Mouse (Mus musculus) embryo, embryonic 10 days (tissue): ENCODE data around the gene Hmgb1.
"Not testable (repeated sequence)": the region's sequence is repeated elsewhere in the genome, so short reads cannot be mapped to it uniquely, and the experiment has no call there.

ENCODE experiments used
- DNase-seq: peaks from one replicate; pipeline ENCODE4 v3.0.0-alpha.2; 2015; ENCODE audit warnings: low spot score

Hmgb1 gene

DNA sequence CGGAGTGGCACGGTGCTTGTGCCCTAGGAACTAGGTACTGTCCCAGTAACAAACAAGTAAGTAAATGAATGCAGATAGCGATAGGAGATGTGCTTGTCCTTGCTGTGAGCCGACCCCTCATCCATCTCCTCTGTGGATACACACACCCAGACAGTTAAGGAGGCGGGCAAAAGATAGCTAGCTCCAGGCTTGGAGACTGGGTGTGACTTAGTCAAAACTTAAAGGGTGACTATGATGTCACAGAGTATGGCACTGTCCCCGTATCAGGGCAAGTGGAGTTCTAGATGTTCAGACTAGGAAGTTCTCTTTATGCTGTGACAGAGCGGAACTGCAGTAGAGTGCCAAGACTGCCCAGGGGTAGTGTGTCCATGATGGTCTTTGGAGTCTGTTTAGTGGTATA, 37.6 kb downstream of the Hmgb1 start:
- no peak for DNase-seq

DNA sequence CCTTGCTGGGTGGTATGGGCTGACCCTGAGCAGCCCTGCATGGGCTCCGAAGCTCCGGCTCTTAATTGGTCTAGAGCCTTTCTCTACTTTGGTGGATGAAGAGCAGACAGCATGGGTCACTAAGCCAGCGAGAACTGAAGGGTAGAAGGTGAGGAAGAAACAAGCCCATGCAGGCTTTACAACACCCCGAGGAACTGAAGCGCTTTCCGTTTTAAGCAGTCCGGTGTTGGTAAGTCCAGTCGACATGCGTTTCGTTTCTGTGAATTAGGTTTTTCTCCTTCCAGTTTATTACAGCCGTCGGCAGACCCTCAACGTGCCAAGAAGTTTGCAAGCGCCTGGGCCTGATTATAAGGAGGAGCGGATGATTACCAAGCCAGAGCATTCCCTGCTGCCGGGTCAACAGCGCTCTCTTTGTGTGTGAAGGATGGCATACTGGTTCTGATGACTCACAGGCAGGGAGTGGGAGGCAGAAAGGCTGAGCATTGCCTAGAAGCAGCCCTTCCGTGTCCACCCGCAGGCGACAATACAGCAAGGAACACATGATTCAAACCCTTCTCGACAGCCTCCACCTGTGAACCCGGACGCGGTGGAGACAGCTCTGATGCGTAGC, 40.4 kb downstream of the Hmgb1 start:
- DNase-seq = peak; percentile 14

DNA sequence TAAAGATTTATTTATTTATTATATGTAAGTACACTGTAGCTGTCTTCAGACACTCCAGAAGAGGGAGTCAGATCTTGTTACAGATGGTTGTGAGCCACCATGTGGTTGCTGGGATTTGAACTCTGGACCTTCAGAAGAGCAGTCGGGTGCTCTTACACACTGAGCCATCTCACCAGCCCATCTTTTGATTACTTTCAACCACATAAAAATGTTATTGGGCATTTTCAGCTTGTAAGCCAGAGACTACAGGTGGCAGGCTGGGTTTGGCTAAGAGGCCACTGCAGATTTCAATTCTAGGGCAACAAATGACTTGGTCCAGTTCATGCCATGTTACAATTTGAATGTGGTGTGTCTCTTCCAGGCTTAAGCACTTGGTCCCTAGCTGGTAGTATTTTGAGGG, 43.1 kb downstream of the Hmgb1 start:
- not testable (repeated sequence) for DNase-seq

DNA sequence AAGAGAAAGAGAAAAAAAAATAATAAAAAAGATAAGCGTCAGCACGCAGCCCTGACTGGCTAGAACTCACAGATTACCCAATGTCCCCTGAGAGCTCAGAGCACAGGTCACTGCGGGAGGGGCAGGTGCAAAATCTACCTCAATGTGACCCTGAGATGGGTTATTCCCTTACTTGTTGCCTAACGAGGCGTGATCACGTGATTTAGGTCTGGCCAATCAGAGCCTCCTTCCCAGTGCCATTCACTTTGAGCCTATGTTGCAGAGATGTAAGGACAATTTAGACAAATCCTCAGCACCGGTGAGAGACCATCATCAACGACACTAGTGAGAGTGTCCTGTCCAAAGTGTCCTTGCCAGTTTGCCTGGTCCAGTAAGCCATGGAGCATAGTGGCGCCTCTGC, 44.0 kb downstream of the Hmgb1 start:
- DNase-seq = peak; percentile 21

DNA sequence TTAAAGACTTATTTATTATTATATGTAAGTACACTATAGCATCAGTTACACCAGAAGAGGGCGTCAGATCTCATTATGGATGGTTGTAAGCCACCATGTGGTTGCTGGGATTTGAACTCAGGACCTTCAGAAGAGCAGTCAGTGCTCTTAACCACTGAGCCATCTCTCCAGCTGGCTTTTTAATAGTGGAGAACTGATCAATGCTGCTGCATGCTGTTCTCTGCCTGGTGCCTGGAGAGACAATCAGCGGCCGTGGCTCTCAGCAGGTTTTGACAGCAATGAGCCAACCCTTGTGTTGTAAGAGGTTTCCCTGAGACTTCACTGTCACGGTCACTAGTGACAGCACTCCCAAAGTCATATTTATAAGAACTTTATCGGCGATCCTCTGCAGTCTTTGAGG, 46.2 kb downstream of the Hmgb1 start:
- not testable (repeated sequence) for DNase-seq

DNA sequence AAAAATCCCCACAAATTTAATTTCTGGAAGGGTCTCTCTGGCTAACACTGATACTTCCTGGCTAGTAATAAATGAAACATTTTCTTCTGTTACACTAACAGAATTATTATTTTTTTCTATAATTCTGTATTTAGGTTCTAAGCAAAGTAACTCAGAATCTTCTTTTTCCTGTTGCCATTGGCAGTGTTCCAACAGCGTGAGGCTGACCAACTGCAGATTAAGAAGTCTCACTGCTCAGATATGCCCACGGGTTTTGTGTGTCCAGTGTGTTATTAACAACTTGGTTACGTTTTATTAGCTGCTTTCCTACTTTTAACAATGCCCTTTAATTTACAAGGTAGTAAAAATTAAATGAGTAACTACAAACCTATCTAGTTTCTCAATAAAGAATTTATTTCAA, 46.8 kb downstream of the Hmgb1 start:
- no peak for DNase-seq

DNA sequence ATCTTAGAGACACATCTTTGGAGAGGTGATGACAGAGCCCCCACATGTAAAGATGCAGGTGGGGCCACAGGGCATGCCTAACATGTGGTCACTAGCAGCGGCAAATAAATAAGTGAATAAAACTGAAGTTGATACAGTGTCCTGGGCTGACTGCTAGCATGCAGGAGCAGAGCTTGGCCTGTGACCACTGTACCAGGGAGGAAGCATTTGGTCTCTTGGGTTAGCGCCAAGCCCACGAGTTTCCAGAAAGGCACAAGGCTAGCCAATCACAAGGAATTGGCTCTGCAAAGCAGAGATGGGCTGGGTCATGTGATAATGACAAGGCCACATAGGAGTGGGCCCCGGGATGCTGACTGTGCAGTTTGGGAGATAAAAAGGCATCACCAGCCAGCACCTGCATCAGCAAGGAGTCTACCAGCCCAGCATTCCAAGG, 47.3 kb downstream of the Hmgb1 start:
- DNase-seq = no peak

DNA sequence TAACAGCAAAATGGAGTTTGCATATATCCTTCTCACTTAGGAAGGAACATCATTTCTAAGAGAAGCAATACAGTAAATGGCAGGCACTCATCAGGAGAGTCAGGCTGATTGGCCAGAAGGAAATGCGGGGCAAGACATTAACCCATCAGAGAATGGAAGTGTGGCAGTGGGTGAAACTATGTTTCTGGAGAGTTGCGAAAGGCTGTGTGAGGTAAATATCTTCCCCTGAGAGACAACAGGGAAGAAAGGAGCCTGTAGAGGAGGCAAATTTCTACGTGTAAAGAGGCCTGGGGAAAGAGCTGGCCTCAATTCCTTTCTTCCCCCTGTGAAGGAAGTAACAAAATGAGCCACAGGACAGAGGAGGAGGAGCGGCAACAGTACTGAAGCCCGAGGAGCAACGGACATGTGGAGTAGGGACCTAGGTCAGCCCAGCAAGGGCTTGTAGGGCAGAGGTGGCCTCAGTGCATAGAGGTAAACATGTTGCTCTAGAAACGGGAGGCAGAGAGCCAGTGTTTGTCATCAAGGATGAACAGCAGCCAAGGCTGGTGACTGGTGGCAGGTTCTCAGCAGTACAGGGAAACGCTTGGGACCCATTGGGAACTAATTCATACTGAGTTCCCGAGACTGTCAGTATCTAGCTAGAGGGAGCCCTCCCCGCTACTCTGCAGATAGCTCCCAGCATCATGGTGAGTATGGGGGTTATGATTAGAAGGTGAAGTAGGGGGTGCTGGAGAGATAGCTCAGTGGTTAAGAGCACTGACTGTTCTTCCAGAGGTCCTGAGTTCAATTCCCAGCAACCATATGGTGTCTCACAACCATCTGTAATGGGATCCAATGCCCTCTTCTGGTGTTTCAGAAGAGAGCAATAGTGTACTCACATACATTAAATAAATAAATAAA, 48.6 kb downstream of the Hmgb1 start:
- no peak for DNase-seq

DNA sequence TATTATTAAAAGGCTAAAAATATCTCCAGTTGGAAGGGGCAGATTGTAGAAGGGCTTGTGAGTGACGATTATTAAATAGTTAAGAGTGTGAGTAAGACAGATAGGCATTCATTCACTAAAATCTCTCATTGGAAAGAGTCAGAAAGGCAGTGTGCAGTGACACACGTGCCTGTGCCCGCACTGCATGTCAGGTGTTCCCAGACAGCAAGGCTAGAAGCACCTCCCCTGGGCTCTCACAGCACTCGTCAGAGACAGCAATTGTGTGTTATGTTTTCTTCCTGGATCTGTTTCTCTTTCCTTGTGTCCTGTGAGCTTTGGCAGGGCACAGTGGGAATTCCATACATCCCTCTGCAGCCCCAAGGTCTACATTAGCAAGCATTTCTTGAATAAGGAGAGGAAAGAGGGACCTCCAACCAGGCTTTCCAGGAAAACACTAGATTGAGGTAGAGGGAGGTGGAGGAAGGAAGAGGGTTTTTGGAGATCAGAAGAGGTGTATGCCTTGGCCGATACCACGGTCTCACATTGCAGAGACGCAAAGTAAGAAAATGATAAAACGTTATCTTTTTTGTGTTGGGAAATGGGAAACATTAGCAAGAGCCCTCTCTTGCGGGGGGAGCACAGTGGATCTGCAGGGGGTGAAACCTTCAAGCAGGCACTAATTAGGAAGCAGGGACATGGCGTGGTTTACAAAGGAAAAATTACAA, 49.4 kb downstream of the Hmgb1 start:
- no peak for DNase-seq

DNA sequence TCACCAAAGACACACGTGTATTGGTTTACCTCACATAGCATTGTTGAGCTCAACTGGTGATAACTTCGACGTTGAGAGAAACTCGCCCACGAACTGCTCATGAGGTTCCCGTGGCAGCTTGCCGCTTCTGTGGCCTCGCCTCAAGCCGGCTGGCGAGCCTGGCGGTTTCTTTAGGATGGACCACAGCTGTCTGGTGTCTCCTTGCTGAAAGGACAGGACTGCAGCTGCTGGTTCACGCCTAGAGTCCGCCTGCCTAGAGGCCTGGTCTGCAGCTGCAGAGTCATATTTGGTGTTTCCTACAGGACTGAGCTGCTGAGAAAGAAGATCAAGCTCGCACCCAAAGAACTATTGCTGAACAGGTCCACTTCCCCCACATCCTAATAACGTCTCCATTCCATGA, 55.8 kb downstream of the Hmgb1 start:
- DNase-seq = no peak

DNA sequence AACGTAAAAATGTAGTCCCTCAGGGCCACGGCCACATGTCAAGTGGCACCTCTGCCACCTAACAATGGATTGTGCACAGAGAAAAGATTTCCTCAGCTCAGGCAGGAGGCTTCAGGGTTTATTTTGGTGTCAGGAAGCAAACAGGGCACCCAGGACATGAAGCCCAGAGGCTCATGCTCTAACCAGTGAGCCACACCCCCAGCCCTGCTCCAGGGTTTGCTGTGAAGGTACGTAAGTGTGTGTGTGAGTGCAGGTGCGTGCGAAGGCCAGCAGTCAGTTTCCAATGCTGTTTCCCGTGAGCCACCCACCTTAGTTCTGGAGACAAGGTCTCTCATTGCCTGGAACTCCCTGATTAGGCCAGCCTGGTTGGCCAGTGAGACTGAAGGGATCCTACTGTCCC, 60.5 kb downstream of the Hmgb1 start:
- no peak for DNase-seq

DNA sequence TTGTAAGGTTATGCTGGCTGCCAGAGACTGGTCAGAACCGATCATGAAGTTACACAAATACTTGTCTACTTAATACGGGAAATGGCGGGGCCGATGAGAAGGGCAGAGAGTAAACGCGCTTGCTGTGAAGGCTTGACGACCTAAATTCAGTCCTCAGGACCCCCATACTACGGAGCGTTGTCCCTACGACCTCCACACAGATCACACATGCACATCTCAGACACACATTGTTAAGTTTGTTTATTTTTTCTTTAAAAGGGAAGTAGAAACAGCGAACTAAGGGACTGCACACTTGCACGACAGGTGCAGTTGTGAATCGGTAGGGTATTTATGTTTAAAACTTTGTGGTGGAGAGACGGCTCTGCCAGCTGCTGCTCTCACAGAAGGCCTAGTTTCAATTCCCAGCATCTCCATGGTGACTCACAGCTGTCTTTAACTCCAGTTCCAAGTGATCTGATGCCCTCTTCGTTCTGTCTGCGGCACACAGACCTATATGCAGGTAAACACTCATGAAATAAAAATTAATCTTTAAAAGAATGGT, 64.9 kb downstream of the Hmgb1 start:
- DNase-seq = no peak

DNA sequence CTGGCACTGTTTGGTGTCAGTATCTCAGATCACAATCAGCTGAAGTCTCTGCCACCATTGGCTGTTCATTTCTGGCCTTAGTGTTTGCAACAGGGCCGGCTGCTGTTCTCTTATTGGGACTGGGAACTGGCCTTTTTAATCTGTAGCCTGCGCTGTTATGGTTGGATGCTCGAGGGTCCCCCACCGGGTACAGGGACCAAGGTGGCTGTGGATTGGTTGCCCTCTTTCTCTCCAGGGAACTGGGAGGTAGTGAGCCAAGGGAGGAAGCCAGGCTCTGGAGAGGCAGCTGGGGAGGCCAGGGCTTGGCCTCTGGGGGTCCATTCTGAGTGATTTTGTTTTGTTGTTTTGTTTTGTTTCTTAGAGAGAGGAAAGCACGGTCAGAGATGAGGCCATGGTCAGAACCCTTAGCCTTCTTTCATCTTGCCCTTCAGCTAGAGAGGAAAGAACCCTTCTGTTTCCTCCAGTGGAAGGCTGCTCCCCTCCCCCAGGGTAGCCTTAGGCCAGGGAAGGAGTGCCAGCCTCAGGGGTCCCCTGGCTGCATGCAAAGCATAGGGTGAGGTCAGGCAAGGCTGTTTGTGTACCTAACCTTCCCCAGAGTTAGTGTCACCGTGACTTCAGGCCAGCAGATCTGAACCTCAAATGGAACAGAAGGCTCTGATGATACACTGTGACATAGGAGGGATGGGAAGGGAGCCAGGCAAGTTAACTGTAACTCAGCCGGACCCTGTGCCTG, 66.3 kb downstream of the Hmgb1 start:
- DNase-seq = peak; percentile 26

DNA sequence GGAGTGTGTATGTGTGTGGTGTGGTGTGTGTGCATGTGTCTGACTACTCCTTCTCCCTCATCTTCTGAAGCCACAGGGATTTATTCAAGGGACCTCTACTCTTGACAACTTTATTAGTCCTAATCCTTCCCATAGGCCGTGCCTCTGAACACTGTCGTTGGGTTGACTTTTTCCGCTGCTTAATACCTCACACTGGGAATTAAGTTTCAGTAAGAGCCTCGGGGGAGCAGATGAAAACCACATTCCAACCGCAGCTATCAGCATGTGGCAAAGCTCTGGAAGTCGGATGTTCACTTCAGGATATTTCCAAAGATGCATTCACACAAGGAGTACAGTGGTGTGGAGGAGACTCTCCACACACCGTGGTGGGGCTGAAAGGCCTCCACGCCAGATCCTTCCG, 69.7 kb downstream of the Hmgb1 start:
- DNase-seq = no peak

DNA sequence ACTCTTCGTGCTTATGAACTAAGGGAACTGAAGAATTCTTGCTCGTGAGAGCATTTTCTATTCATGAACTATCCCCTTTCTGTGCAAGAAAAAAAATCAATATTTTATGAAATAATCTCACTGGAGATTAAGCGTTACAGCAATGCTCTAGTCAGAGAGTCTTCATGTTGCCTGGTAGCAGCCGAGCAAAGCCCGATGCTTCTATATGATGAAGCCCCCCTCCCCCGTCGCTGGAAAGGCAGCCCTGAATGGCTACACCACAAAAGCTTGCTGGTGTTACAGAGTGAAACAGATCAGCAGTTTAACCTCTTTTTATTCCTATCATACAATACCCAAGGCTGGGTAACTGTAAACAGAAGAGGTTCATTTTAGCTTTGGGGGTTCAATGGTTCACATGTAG, 70.3 kb downstream of the Hmgb1 start:
- DNase-seq = no peak

DNA sequence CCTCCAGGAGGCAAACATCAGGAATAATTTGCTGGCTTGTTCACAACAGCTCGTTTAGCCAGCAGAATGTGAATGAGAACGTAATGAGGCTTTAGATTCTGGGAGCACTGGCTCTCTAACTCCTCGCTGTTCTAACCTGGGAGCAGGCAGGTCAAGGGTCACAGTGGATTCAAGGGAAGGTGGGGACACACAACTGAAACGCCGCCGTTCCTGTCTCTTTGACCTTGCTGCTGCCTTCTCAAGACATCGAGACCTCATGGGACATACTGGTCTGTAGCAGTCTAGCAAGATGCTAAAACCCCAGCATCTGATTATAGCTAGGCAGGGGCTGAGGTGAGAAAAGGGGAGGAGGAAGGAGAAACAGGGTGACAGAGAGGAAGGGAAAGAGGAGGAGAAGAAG, 70.8 kb downstream of the Hmgb1 start:
- no peak for DNase-seq

DNA sequence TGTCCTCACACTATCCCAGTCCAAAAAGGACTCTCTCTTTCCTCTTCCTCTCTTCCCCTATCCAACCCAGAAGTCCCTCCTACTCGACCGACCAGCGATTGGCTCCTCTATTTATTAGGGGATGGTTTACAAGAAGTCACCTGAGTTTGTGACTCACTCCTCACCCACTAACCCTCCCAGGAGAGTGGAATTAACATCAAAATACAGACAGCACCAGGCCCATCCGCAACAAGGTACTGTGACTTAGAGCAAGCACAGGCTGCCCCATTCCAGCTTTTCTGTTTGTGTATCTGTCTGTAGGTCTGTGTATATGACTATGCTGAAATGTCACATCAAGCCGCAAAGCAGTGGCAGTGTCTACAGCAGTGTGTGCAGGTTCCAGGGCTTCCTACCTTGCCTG, 71.7 kb downstream of the Hmgb1 start:
- no peak for DNase-seq

DNA sequence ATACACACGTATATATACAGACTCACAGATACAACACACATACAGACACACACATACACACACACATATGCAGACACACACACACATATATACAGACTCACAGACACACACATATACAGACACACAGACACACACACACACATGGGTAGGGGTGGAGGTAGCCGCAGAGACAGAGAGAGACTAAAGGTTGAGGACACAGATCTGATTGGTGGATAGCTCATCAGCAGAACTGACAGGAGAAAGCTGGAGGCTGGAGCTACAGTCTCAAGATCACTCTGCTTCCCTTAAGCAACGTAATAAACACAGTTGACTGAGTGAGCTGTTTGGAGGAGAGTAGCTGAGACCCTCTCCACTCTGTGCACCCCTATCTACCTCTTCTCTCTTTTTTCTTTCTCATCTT, 75.1 kb downstream of the Hmgb1 start:
- DNase-seq = no peak

DNA sequence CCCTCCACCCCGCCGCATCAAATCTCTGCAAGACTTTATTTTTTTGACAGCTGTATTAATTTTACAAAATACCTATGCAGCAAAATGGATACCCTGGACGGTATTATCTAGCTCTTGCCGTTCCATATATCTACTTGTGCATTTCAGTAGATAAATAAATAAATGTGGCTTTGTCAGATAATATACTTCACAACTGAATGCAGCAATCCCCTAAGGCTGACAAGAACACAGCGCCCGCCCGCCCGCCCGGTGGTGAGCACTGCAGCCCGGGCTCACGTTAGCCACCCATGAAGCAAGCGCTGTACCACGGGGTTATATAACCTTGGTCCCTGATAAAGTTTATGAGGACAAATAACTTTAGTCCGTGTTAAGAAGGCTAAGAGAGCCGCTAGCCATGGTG, 76.1 kb downstream of the Hmgb1 start:
- DNase-seq = no peak

DNA sequence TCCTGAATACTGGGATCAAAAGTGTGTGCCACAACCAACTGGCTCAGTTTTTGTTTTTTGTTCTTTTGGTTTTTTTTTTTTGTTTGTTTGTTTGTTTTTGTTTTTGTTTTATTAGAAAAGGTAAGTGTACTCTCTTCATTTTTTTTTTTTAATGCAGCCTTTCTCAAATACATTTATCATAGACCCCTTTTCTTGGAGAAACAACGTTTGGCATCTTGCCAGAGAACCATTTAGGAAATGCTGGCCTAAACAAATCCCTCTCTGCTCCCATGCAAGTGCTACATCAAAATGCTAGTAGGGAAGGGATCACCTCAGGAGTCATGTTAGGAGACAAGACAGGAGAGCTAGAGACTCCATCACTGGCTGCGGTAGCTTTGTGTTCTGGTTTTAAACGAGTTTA, 76.7 kb downstream of the Hmgb1 start:
- no peak for DNase-seq

DNA sequence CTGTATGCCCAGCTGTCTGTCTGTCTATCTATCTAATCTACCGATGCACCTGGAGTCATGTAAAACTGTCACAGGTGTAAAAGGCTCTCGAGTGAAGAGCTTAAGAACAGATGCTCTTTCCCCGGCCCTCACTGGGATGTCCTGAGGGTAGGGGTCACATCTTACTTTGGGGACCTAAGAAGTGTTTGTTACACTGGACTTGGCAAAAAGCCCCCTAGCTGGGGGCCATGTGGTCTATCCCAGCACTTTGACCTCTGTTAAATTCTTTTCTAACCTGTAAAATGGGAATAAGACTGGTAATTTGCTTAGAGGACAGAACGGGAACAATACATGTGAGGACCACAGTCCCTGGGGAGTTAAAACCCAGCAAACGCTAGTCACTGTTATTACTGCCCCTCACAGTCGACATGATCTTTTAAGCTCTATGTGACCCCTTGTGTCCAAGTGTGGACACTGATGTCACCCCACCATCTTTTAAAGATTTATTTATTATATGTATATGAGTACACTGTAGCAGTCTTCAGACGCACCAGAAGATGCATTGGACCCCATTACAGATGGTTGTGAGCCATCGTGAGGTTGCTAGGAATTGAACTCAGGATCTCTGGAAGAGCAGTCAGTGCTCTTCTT, 80.1 kb downstream of the Hmgb1 start:
- DNase-seq = no peak

DNA sequence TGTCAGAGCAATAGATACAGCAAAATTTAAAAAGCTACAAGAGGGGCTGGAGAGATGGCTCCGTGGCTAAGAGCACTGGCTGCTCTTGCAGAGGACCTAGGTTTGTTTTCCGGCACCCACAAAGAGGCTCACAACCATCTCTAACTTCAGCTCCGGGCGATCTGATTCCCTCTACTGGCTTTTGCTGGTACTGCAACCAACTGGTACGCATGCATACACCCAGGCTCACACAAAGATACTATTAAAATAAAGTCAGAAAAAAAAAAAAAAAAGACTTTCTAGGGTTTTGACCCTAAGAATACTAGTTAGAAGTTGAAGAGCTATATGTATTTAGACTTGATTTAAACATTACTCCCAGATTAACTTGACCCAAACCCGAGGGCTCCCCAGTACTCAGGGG, 82.4 kb downstream of the Hmgb1 start:
- DNase-seq = no peak
